15 mouse cellular contexts compared by ENCODE assay signal in the genomic region with DNA sequence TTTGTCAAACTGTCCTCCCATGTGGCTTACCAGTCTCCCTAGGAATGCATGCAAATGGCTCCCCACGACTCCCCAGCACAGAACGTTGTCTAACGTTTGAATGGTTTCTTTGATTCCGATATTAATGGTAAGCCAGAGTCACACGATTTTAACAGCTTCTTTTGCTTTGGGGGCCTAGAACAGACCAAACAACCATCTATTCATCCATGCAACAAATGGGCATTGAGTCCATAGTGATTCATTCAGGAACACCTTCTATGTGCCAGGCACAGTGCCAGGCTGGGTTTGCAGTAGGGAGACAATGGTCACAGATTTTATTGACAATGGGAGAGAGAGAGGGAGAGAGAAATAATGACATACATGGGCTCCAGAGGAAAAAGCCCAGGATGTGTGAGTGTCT.
DNase-seq lines count a peak whose midpoint lies in the region; ATAC-seq lines count a peak whose summit lies in the region.
"Had no signal": no experiment of that assay in that cellular context is flagged by ENCODE, and none has a peak within 500 bp of the region (broad histone marks: within the 10 kb centered on the region; RNA-seq: fewer than 3 reads in every experiment).

No protein-coding gene starts in this region.

- H3K4me2 ChIP-seq in embryonic facial prominence, embryonic 14.5 days (ENCODE audit: low read depth, low read length): no peak overlapping the region
- no peak overlapping the region for H3K4me2 ChIP-seq in hindbrain, embryonic 16.5 days (ENCODE audit: low read length)
- H3K4me2 ChIP-seq: heart, embryonic 15.5 days; liver, embryonic 13.5 days had no signal

- no peak overlapping the region for H3K9ac ChIP-seq in embryonic facial prominence, embryonic 14.5 days (ENCODE audit: low read depth, low read length)
- no peak overlapping the region for H3K9ac ChIP-seq in hindbrain, embryonic 16.5 days (ENCODE audit: low read depth, low read length)
- H3K9ac ChIP-seq: heart, embryonic 15.5 days; liver, embryonic 13.5 days had no signal

- intact Hi-C loops in left cerebral cortex, postnatal 25 days (cut with DNase I): no loop called here

- H3K27ac ChIP-seq in embryonic facial prominence, embryonic 14.5 days (replicated peaks; ENCODE audit: low read depth, low read length): no peak overlapping the region
- H3K27ac ChIP-seq in embryonic facial prominence, embryonic 10.5 days (replicated peaks): no peak overlapping the region
- H3K27ac ChIP-seq in hindbrain, embryonic 16.5 days (ENCODE audit: low read depth, low read length): no peak overlapping the region
- H3K27ac ChIP-seq: gastrocnemius, adult 2 months; heart, embryonic 15.5 days; kidney, postnatal 0 days; liver, embryonic 13.5 days had no signal

- no peak for ATAC-seq in embryonic facial prominence, embryonic 14.5 days (ENCODE audit: low read depth)
- ATAC-seq in hindbrain, embryonic 16.5 days: peak; percentile 76

- WGBS in embryonic facial prominence, embryonic 14.5 days: 65% methylated on average over 5 of the region's 5 CpGs
- WGBS in embryonic facial prominence, embryonic 10.5 days: 84% methylated on average over 5 of the region's 5 CpGs
- WGBS in hindbrain, embryonic 16.5 days: 41% methylated on average over 5 of the region's 5 CpGs

- no peaks in the 10 kb centered on the region for H3K9me3 ChIP-seq in embryonic facial prominence, embryonic 14.5 days (ENCODE audit: control insufficient read depth, low read length)
- H3K9me3 ChIP-seq in embryonic facial prominence, embryonic 10.5 days: no peaks in the 10 kb centered on the region
- no peaks in the 10 kb centered on the region for H3K9me3 ChIP-seq in hindbrain, embryonic 16.5 days (ENCODE audit: control insufficient read depth, low read length)
- H3K9me3 ChIP-seq: heart, embryonic 15.5 days; liver, embryonic 13.5 days had no signal

- H3K36me3 ChIP-seq in embryonic facial prominence, embryonic 14.5 days (ENCODE audit: control insufficient read depth, insufficient read depth, low read length): no peaks in the 10 kb centered on the region
- H3K36me3 ChIP-seq in embryonic facial prominence, embryonic 10.5 days (replicated peaks): no peaks in the 10 kb centered on the region
- H3K36me3 ChIP-seq in hindbrain, embryonic 16.5 days (ENCODE audit: control insufficient read depth, insufficient read depth, low read length): no peaks in the 10 kb centered on the region
- H3K36me3 ChIP-seq: heart, embryonic 15.5 days; liver, embryonic 13.5 days had no signal

- peak; percentile 26 for DNase-seq in embryonic facial prominence, embryonic 14.5 days (ENCODE audit: low spot score)
- DNase-seq in embryonic facial prominence, embryonic 10.5 days (ENCODE audit: low spot score): no peak
- peak; percentile 81 for DNase-seq in Muller cell, postnatal 12 days (ENCODE audit: inconsistent ontology term)
- peak; percentile 8 to 51 for DNase-seq in left cerebral cortex, postnatal 25 days (ENCODE audit: low spot score in 2 of 2)
- DNase-seq in heart, adult 11 months: no peak
- no peak for DNase-seq in embryo, embryonic 11 days
- no peak for DNase-seq in adrenal gland, postnatal 25 days
- DNase-seq: adrenal gland, postnatal 36 days; B cell, adult 2 months; gastrocnemius, adult 2 months; liver, embryonic 13.5 days had no signal

- H3K4me3 ChIP-seq in embryonic facial prominence, embryonic 14.5 days (ENCODE audit: low read depth, low read length): no peak overlapping the region
- no peak overlapping the region for H3K4me3 ChIP-seq in embryonic facial prominence, embryonic 10.5 days
- no peak overlapping the region for H3K4me3 ChIP-seq in hindbrain, embryonic 16.5 days (ENCODE audit: low read length)
- H3K4me3 ChIP-seq: gastrocnemius, adult 2 months; heart, embryonic 15.5 days; liver, embryonic 13.5 days; megakaryocyte, embryonic 14.5 days had no signal

- no peaks in the 10 kb centered on the region for H3K4me1 ChIP-seq in embryonic facial prominence, embryonic 14.5 days (ENCODE audit: control insufficient read depth, insufficient read depth, low read length)
- H3K4me1 ChIP-seq in embryonic facial prominence, embryonic 10.5 days: peaks cover 12% of the 10 kb centered on the region; the same call in 1 of the 2 replicates
- no peaks in the 10 kb centered on the region for H3K4me1 ChIP-seq in hindbrain, embryonic 16.5 days (ENCODE audit: control insufficient read depth, insufficient read depth, low read depth, low read length)
- H3K4me1 ChIP-seq: liver, embryonic 13.5 days; megakaryocyte, embryonic 14.5 days had no signal

- H3K27me3 ChIP-seq in embryonic facial prominence, embryonic 14.5 days (replicated peaks; ENCODE audit: control insufficient read depth, insufficient read depth, low read length): no peaks in the 10 kb centered on the region
- no peaks in the 10 kb centered on the region for H3K27me3 ChIP-seq in embryonic facial prominence, embryonic 10.5 days (replicated peaks; ENCODE audit: low read depth, poor library complexity, severe bottlenecking)
- H3K27me3 ChIP-seq in hindbrain, embryonic 16.5 days (replicated peaks; ENCODE audit: control insufficient read depth, insufficient read depth, low read length): no peaks in the 10 kb centered on the region
- H3K27me3 ChIP-seq: heart, embryonic 15.5 days; liver, embryonic 13.5 days; megakaryocyte, embryonic 14.5 days had no signal

Comparison
In these comparisons a context has a peak if more than half of its experiments do, and no peak if none do; other contexts are left out.
1. DNase-seq: peak in embryonic facial prominence, embryonic 14.5 days (single experiment), Muller cell, postnatal 12 days (single experiment) and left cerebral cortex, postnatal 25 days (2 of 2); none in embryonic facial prominence, embryonic 10.5 days (single experiment), heart, adult 11 months (single experiment), embryo, embryonic 11 days (single experiment) and adrenal gland, postnatal 25 days (single experiment).